Mouse (Mus musculus) urinary bladder, postnatal 4 days (tissue): ENCODE data around the gene Fosl2.
A peak's percentile ranks its signal among the peaks of the same experiment; 100 is the strongest.

Source experiments
- DNase-seq, 2 experiments: peaks; one replicate each; pipeline ENCODE4 v3.0.0; 2021 to 2022; ENCODE audit warnings: low spot score in 2 of 2

The Fosl2 gene

DNA sequence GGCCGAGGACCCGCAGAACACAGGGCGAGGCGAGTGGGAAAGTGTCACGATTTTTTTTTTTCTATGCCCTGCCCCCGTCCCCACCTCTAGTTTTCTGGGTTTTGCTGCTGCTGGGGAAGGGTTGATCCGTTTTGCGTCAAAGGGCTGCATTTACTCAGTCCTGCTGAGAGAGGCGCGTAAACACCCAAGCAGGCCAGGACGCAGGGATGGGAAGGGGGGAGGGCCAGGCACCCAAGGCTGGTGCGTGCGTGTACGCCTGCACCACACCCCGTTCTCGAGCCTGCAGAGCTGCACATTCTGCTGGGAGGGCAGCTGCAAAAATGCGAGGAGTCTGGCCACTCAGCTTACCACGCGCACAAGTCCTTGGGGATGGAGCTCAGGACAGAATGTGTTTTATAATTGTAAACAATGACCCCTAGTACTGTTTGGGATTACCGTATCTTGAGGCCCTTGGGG is 2.0 kb upstream of the Fosl2 start:
- peak; percentile 84 to 87 for DNase-seq

GRCm38 (mm10) chr5:32134051-32134732 is 1.4 kb upstream of the Fosl2 start:
- no peak for DNase-seq

GRCm38 (mm10) chr5:32134903-32135335 is 682 bp upstream of the Fosl2 start:
- DNase-seq = no peak

GRCm38 (mm10) chr5:32136301-32136863 is 781 bp downstream of the Fosl2 start:
- DNase-seq = peak; percentile 72 to 75

DNA sequence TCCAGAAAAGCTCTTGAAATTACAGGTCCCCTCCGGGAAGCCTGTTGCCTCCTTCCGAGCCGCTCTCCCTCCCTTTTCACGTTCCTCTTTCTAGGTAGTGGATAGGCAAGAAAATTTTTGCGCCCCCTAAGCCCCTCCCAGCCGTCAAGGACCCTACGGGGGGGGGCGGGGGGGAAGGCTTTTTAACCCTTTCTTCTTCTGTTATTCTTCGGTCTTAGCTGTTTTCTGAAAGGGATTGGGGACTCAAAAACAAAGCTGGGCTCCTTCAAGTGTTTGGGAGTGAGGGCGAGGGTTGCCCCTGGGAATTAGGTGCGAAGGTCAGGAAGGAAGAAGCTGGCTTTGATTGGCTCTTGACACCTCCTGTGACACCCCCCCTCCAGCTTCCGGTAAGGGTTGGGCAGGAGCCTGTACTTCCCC is 1.5 kb downstream of the Fosl2 start:
- DNase-seq = no peak

GRCm38 (mm10) chr5:32138446-32139195 is 3.0 kb downstream of the Fosl2 start:
- no peak for DNase-seq

GRCm38 (mm10) chr5:32139516-32140037 is 4.0 kb downstream of the Fosl2 start:
- no peak for DNase-seq

GRCm38 (mm10) chr5:32141899-32142298 is 6.3 kb downstream of the Fosl2 start:
- DNase-seq = no peak

GRCm38 (mm10) chr5:32143433-32143970 is 7.9 kb downstream of the Fosl2 start:
- DNase-seq = no peak

DNA sequence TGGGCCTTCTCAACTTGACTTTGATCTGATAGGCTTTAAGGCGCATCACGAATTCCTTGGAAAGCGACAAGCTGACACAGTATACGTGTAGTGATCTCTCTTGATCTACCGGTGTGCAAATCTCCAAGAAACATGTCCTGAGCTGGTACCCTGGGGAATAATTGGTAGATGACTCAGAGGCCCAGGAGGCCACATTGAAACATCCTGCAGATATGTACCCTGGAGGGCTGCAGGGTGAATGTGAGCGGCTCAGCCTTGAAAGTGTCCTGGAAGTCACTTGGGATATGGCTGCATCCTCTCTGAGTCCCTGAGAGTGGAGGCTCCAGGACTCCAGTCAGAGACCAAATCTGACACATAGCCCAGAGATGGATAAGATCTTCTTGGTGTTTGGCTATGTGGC is 10.7 kb downstream of the Fosl2 start:
- no peak for DNase-seq

DNA sequence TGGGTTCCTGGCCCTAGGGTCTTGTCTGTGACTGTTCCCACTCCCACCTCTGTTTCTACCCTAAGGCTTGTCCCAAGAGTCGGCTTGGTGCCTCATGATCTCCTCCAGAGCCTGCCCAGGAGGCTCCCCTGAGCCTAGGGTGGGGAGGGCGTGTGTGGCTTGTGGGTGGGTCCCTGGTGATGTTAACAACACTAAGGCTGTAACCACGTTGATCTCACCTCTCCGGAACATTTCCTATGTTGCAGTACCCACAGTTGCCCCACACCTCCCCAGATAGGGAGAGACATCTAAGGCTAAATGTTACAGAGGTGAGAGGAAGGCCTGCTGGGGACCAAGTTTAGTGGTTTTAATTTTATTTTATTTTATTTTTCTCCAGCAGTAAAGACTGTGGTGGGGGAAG is 13.0 kb downstream of the Fosl2 start:
- no peak for DNase-seq

- no peak for DNase-seq
Measured at GRCm38 (mm10) chr5:32151244-32151643, 15.6 kb downstream of the Fosl2 start.

GRCm38 (mm10) chr5:32152725-32153417 is 17.3 kb downstream of the Fosl2 start:
- DNase-seq = no peak

DNA sequence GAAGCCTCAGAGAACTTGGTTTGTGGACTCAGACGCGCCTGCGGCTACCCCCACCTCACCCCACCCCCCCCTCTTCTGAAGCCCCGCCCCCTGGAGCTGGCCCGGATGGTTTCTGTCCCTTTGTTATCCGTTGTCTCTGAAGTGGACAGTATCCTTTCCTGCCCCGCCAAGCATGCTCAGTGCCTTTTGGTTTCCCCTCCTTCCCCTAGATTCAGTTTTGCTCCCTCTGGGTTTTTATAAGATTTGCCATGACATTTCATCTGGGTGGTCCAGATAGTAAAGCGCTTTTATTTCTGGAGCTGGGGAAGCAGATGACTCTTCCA is 17.8 kb downstream of the Fosl2 start:
- DNase-seq = no peak

DNA sequence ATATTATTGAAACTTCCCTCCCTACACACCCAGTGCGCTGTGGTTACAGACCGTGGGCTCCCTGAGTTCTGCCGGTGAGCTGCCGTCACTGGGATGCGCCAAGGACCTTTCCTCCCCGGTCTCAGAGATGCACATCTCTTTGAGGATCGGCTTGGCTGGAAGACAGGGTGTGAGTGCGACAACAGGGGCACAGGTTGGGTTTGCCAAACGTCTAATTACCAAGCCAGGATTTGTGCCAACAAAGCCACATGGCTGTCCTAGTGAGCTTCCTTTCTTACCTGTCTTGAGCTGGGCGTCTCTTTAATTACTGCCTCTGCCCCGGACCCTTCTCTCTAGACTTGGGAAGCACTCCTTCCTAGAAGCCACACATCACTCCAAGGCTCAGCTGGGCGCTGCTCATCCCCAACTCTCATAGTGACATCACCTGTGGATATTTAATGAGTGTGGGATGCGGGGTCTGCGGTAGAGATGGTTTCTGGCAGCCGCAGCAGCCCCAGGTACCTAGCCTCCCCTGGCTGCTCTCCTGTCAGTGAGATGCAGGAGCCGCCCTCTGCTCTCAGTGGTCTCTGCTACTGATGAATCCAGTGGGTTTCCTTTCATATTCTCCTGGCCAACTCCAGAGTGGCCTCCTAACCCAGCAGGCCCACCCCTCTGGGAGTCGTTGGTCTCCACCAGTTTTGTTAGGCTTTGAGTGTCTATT is 18.3 kb downstream of the Fosl2 start:
- no peak for DNase-seq

DNA sequence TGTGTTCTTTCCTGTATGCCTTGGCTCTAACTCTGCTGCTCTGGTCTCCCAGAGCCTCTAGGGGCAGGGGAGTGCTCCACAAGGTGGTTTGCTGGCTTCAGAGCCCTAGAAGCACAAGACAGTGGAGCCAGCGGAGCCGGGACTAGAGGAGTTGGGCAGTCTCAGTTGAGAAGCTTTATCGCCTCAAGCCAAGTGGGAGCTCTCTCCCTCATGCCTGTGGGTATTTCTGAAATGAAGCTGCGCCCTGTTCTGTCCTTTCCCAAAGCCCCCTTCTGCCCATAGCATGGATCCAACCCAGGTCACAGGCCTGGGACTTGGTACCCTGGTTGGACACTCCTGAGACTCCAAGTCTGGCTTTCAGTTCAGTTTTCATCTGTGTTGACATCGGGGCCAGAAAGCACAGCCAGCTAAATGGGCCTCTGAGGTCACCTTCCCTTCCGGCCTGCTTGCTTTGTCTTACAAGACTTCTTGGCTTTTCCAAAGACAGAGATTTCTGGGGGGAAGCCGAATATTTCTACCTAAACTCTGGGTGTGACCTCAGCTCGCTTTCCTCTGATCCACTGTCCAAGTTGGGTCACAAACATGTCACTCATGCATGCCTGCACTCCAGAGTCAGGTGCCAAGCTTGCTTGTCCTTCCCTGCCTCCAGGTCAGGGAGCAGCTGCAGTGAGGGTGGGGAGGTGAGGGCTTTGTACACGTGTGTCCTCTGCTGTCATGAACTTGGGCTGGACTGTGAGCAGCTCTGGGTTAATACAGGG is 19.5 kb downstream of the Fosl2 start:
- no peak for DNase-seq

GRCm38 (mm10) chr5:32155927-32156326 is 20.3 kb downstream of the Fosl2 start:
- DNase-seq = no peak

- DNase-seq = no peak
Measured at GRCm38 (mm10) chr5:32163478-32164043, 28.0 kb downstream of the Fosl2 start.

- no peak for DNase-seq
Measured at GRCm38 (mm10) chr5:32172188-32172587, 36.6 kb downstream of the Fosl2 start.

GRCm38 (mm10) chr5:32176800-32177199 is 41.2 kb downstream of the Fosl2 start:
- no peak for DNase-seq
